Mouse (Mus musculus) G1E (cell line): ENCODE data around the gene Hist1h3i. TPM values are rescaled to one million over a fixed set of nuclear protein-coding genes. Genes with fewer than 3 reads are reported as not detected.
"Not testable (repeated sequence)": the region's sequence is repeated elsewhere in the genome, so short reads cannot be mapped to it uniquely, and the experiment has no call there.

Experiments
- ATAC-seq: 2 replicates; pipeline ENCODE4 v1.8.0; 2016; ENCODE audit warnings: mild to moderate bottlenecking; ENCODE audit not compliant: insufficient number of reproducible peaks, poor library complexity, low FRiP score, severe bottlenecking; ENCODE audit errors: extremely low read depth
- DNase-seq: peaks from one replicate; pipeline ENCODE4 v3.0.0; 2012; ENCODE audit warnings: low spot score
- H3K27me3 ChIP-seq: 2 replicates; pipeline ENCODE4 v1.6.1; 2012; ENCODE audit warnings: mild to moderate bottlenecking, low read length, inconsistent platforms; ENCODE audit not compliant: insufficient read depth
- H3K36me3 ChIP-seq: replicated peaks from 2 replicates; pipeline ENCODE3; 2012; ENCODE audit warnings: mild to moderate bottlenecking, inconsistent platforms
- H3K4me1 ChIP-seq: 2 replicates; pipeline ENCODE4 v1.6.1; 2012; ENCODE audit warnings: low read depth, low read length, inconsistent platforms, mixed read lengths; ENCODE audit not compliant: insufficient read depth
- H3K4me3 ChIP-seq: 2 replicates; pipeline ENCODE4 v1.5.1; 2012; ENCODE audit warnings: low read depth, mild to moderate bottlenecking, inconsistent platforms, low read length, moderate library complexity, mixed read lengths
- H3K9me3 ChIP-seq: replicated peaks from 2 replicates; pipeline ENCODE4 v1.6.1; 2012; ENCODE audit warnings: inconsistent platforms
- CTCF ChIP-seq: IDR thresholded peaks from 2 replicates; pipeline ENCODE4 v1.5.1; 2012; ENCODE audit warnings: low read depth, low read length, inconsistent platforms, mixed read lengths
- GATA1 ChIP-seq: IDR thresholded peaks from 2 replicates; pipeline ENCODE4 v1.6.1; 2012; ENCODE audit warnings: borderline replicate concordance, low read length, inconsistent platforms, mixed read lengths
- GATA2 ChIP-seq: IDR thresholded peaks from 2 replicates; pipeline ENCODE4 v1.6.1; 2012; ENCODE audit warnings: low read depth, low read length, inconsistent platforms, borderline replicate concordance
- POLR2AphosphoS5 ChIP-seq: IDR thresholded peaks from 2 replicates; pipeline ENCODE4 v1.6.1; 2012; ENCODE audit warnings: low read depth, low read length, inconsistent platforms; ENCODE audit not compliant: insufficient replicate concordance
- TAL1 ChIP-seq: conservative IDR thresholded peaks from 2 replicates; pipeline ENCODE4 v1.6.1; 2012; ENCODE audit warnings: low read depth, low read length, inconsistent platforms, mixed read lengths
- polyA plus RNA-seq: library from polyadenylated mRNA; stranded (reverse); fragments of >175 nt; gene quantifications from 2 replicates; pipeline ENCODE4 v1.2.3, GENCODE M21; 2012
- total RNA-seq, 2 experiments: library from RNA; stranded (forward) in 1 of 2; stranded (reverse) in 1 of 2; fragments of 200-1000 nt in 1 of 2; fragments of >200 nt in 1 of 2; fragmentation: Nextera tagmentation in 1 of 2; gene quantifications; 2 replicates each; pipeline ENCODE4 v1.2.3; 2014 to 2017

The Hist1h3i gene
- total RNA-seq (2014; fragmentation: Nextera tagmentation) = 770 and 1,209 TPM in 2 replicates
- total RNA-seq (2017) = 347 and 472 TPM in 2 replicates
- polyA plus RNA-seq = 9.7 and 61.6 TPM in 2 replicates

GRCm38 (mm10) chr13:21783255-21783617 lies at the start of gene Hist1h3i:
Gene Hist1h3i (minus strand): TSS chr13:21783370.
- Histone ChIP-seq H3K36me3 (no peaks in the 10 kb centered on the region), H3K4me3 (peak within 1 kb of the TSS; percentile 63; the same call in 1 of the 2 replicates), H3K9me3 (no peaks in the 10 kb centered on the region), H3K4me1 (peaks cover 19% of the 10 kb centered on the region), H3K27me3 (no peaks in the 10 kb centered on the region)
- peak; percentile 51 for DNase-seq
- no peak for ATAC-seq
- TF ChIP-seq GATA1 (no peak), TAL1 (no peak), POLR2AphosphoS5 (peak; percentile 93; the same call in 1 of the 2 replicates), GATA2 (no peak), CTCF (no peak)

DNA sequence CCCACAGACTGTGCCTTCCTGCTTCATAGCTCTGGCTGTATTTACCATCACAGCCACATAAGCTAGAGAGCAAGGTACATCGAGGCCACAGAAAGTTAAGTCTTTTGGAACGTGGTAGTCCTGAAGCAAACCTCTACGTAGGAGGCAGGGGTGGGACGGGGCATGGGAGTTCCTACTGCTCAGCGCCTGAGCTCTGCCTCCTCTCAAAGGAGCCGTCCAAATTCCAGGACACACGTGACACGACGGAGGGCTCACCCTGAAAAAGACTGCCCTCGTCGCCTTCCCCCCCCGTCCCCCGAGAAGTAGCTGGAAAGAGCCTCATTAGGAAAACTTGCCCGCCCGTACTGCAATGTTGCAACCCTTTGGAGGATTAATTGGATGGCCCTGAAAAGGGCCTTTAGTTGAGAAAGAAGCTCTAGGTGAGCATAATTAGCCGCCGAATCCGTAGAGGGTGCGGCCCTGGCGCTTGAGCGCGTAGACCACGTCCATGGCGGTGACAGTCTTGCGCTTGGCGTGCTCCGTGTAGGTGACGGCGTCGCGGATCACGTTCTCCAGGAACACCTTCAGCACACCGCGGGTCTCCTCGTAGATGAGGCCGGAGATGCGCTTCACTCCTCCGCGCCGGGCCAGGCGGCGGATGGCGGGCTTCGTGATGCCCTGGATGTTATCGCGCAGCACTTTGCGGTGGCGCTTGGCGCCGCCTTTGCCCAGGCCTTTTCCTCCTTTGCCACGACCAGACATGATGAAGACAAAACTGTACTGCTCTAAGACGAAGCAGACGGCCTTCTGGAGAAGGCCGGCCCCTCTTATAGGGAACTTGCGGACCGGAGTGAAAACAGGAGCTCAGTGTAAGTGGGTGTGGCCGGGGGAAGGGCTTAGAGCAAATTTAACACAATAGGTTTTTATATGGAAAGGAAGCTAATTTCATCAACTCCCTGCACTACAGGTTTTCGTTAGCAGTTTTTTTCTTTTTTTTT lies 48.5 kb upstream of the Hist1h3i start, which contains the start of gene Hist1h4n:
Hist1h4n (minus strand) TSS at position 779 of the 977 bp plus-strand sequence.
- ATAC-seq = peak; percentile 43
- H3K27me3 ChIP-seq, H3K4me3 ChIP-seq, H3K4me1 ChIP-seq, H3K36me3 ChIP-seq, DNase-seq, H3K9me3 ChIP-seq: not testable (repeated sequence)
- 0 out of 2 replicates have a peak, but pooled peaks have one; percentile 56 for TF ChIP-seq POLR2AphosphoS5

- H3K9me3 ChIP-seq = no peaks in the 10 kb centered on the region
- DNase-seq (no peak), ATAC-seq (no peak)
- H3K27me3 ChIP-seq = no peaks in the 10 kb centered on the region
- peaks cover 6% of the 10 kb centered on the region; the same call in 1 of the 2 replicates for H3K4me1 ChIP-seq
- no peak overlapping the region for H3K4me3 ChIP-seq
- H3K36me3 ChIP-seq = no peaks in the 10 kb centered on the region
- TF ChIP-seq TAL1 (no peak), GATA1 (no peak), CTCF (no peak), GATA2 (no peak), POLR2AphosphoS5 (no peak; the same call in 1 of the 2 replicates)
Observed at GRCm38 (mm10) chr13:21830344-21830743, 47.2 kb upstream of the Hist1h3i start.

DNA sequence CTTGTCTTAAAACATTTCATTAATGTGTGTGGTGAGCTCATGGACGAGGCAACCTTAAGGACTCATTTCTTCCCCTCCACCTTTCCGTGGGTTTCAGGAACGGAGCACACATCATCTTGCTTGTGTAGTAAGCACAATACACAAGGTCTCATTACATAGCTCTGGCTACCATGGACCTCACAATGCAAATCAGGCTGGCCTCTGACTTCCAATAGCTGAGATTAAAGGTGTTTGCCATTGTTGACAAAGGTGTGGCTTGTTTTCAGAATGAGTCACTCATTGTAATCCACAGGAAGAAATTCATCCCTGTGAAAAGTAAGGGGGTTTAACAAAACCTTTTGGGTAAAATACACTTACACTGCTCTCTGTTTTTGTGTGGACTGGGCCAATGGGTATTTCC lies 45.3 kb upstream of the Hist1h3i start:
- Histone ChIP-seq H3K27me3 (no peaks in the 10 kb centered on the region), H3K4me1 (peaks cover 9% of the 10 kb centered on the region; the same call in 1 of the 2 replicates), H3K36me3 (no peaks in the 10 kb centered on the region), H3K9me3 (no peaks in the 10 kb centered on the region), H3K4me3 (no peak overlapping the region)
- TF ChIP-seq TAL1 (no peak), GATA2 (no peak), POLR2AphosphoS5 (no peak), CTCF (no peak), GATA1 (no peak)
- no peak for DNase-seq
- no peak for ATAC-seq

- H3K36me3 ChIP-seq, H3K4me3 ChIP-seq, H3K27me3 ChIP-seq, DNase-seq, H3K9me3 ChIP-seq: not testable (repeated sequence)
- peak; percentile 28; the same call in 1 of the 2 replicates for ATAC-seq
- peaks cover 13% of the 10 kb centered on the region; the same call in 1 of the 2 replicates for H3K4me1 ChIP-seq
Observed at GRCm38 (mm10) chr13:21820082-21820890, 37.1 kb upstream of the Hist1h3i start.

GRCm38 (mm10) chr13:21812092-21812491 lies 28.9 kb upstream of the Hist1h3i start:
- not testable (repeated sequence) for DNase-seq, H3K4me3 ChIP-seq, H3K36me3 ChIP-seq, H3K27me3 ChIP-seq, H3K4me1 ChIP-seq, H3K9me3 ChIP-seq
- ATAC-seq = peak; percentile 47; the same call in 1 of the 2 replicates

DNA sequence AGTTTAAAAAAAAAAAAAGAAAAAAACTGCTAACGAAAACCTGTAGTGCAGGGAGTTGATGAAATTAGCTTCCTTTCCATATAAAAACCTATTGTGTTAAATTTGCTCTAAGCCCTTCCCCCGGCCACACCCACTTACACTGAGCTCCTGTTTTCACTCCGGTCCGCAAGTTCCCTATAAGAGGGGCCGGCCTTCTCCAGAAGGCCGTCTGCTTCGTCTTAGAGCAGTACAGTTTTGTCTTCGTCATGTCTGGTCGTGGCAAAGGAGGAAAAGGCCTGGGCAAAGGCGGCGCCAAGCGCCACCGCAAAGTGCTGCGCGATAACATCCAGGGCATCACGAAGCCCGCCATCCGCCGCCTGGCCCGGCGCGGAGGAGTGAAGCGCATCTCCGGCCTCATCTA lies 28.4 kb upstream of the Hist1h3i start, which contains the start of gene Hist1h4m:
Hist1h4m (plus strand) TSS at position 208 of the 400 bp plus-strand sequence.
- not testable (repeated sequence) for H3K36me3 ChIP-seq, H3K4me1 ChIP-seq, H3K27me3 ChIP-seq, H3K9me3 ChIP-seq, DNase-seq, H3K4me3 ChIP-seq
- peak; percentile 29 for ATAC-seq

- ATAC-seq = 0 out of 2 replicates have a peak, but pooled peaks have one; percentile 16
- not testable (repeated sequence) for H3K4me1 ChIP-seq, H3K9me3 ChIP-seq, H3K36me3 ChIP-seq, DNase-seq, H3K4me3 ChIP-seq, H3K27me3 ChIP-seq
Observed at GRCm38 (mm10) chr13:21811074-21811473, 27.9 kb upstream of the Hist1h3i start.

GRCm38 (mm10) chr13:21810073-21810472 lies 26.9 kb upstream of the Hist1h3i start, which contains the start of the genes Hist1h2bq and Hist1h2ao:
Gene Hist1h2bq (minus strand): TSS chr13:21810197.
Gene Hist1h2ao (plus strand): TSS chr13:21810465.
- not testable (repeated sequence) for H3K9me3 ChIP-seq, DNase-seq, H3K27me3 ChIP-seq, H3K4me1 ChIP-seq, H3K36me3 ChIP-seq, H3K4me3 ChIP-seq
- ATAC-seq = peak; percentile 83
